Mouse (Mus musculus): Measurements from ENCODE around the gene Cyth4. TPM values are rescaled to one million over a fixed set of nuclear protein-coding genes. Genes with fewer than 3 reads are reported as not detected.

Gene Cyth4
- polyA plus RNA-seq, 1 experiment from 2014 or later, result 13.5 TPM

GRCm38 (mm10) chr15:78590785-78591184, 6.1 kb upstream of the Cyth4 start:
- 65% methylated on average over 6 of the region's 6 CpGs for WGBS (ENCODE audit: insufficient replicate concordance)
- no peak for ATAC-seq (ENCODE audit: low read depth)
- no peaks in the 10 kb centered on the region for H3K9me3 ChIP-seq (replicated peaks; ENCODE audit: control insufficient read depth, low read length)

GRCm38 (mm10) chr15:78591680-78592451, 5.0 kb upstream of the Cyth4 start:
- Histone ChIP-seq H3K9ac (ENCODE audit: low read depth, low read length) (no peak overlapping the region), H3K9me3 (replicated peaks; ENCODE audit: control insufficient read depth, low read length) (no peaks in the 10 kb centered on the region)

More at GRCm38 (mm10) chr15:78590785-78591184, 6.1 kb upstream of the Cyth4 start:
- H3K27ac ChIP-seq (ENCODE audit: low read length), result no peak overlapping the region
- H3K4me2 ChIP-seq (ENCODE audit: low read depth, low read length), result no peak overlapping the region
- H3K9ac ChIP-seq (ENCODE audit: low read depth, low read length), result no peak overlapping the region
- no peak overlapping the region for H3K4me3 ChIP-seq (ENCODE audit: low read depth, low read length)
- H3K36me3 ChIP-seq (ENCODE audit: control insufficient read depth, insufficient read depth), result no peaks in the 10 kb centered on the region
- H3K4me1 ChIP-seq (ENCODE audit: control insufficient read depth, low read depth, low read length), result peaks cover 5% of the 10 kb centered on the region
- no peaks in the 10 kb centered on the region for H3K27me3 ChIP-seq (ENCODE audit: control insufficient read depth, insufficient read depth, low read depth, low read length)

GRCm38 (mm10) chr15:78592452-78592968, 4.3 kb upstream of the Cyth4 start:
- Histone ChIP-seq H3K9ac (ENCODE audit: low read depth, low read length) (no peak overlapping the region), H3K9me3 (replicated peaks; ENCODE audit: control insufficient read depth, low read length) (no peaks in the 10 kb centered on the region), H3K36me3 (ENCODE audit: control insufficient read depth, insufficient read depth) (no peaks in the 10 kb centered on the region), H3K4me1 (ENCODE audit: control insufficient read depth, low read depth, low read length) (peaks cover 4% of the 10 kb centered on the region), H3K4me3 (ENCODE audit: low read depth, low read length) (no peak overlapping the region), H3K27me3 (ENCODE audit: control insufficient read depth, insufficient read depth, low read depth, low read length) (no peaks in the 10 kb centered on the region), H3K4me2 (ENCODE audit: low read depth, low read length) (no peak overlapping the region), H3K27ac (ENCODE audit: low read length) (no peak overlapping the region; the same call in 1 of the 2 replicates)
- 67% methylated on average over 14 of the region's 14 CpGs for WGBS (ENCODE audit: insufficient replicate concordance)
- ATAC-seq (ENCODE audit: low read depth), result no peak

More at GRCm38 (mm10) chr15:78591680-78592451, 5.0 kb upstream of the Cyth4 start:
- Histone ChIP-seq H3K4me1 (ENCODE audit: control insufficient read depth, low read depth, low read length) (peaks cover 5% of the 10 kb centered on the region), H3K4me2 (ENCODE audit: low read depth, low read length) (no peak overlapping the region), H3K4me3 (ENCODE audit: low read depth, low read length) (no peak overlapping the region), H3K27ac (ENCODE audit: low read length) (no peak overlapping the region; the same call in 1 of the 2 replicates), H3K27me3 (ENCODE audit: control insufficient read depth, insufficient read depth, low read depth, low read length) (no peaks in the 10 kb centered on the region), H3K36me3 (ENCODE audit: control insufficient read depth, insufficient read depth) (no peaks in the 10 kb centered on the region)
- 36% methylated on average over 15 of the region's 15 CpGs for WGBS (ENCODE audit: insufficient replicate concordance)
- ATAC-seq (ENCODE audit: low read depth), result no peak

GRCm38 (mm10) chr15:78593896-78594425, 2.9 kb upstream of the Cyth4 start:
- Histone ChIP-seq H3K4me1 (ENCODE audit: control insufficient read depth, low read depth, low read length) (no peaks in the 10 kb centered on the region), H3K36me3 (ENCODE audit: control insufficient read depth, insufficient read depth) (no peaks in the 10 kb centered on the region), H3K27me3 (ENCODE audit: control insufficient read depth, insufficient read depth, low read depth, low read length) (no peaks in the 10 kb centered on the region), H3K4me3 (ENCODE audit: low read depth, low read length) (no peak overlapping the region), H3K4me2 (ENCODE audit: low read depth, low read length) (no peak overlapping the region), H3K27ac (ENCODE audit: low read length) (no peak overlapping the region), H3K9me3 (replicated peaks; ENCODE audit: control insufficient read depth, low read length) (no peaks in the 10 kb centered on the region), H3K9ac (ENCODE audit: low read depth, low read length) (no peak overlapping the region)
- no peak for ATAC-seq (ENCODE audit: low read depth)
- WGBS (ENCODE audit: insufficient replicate concordance), result 60% methylated on average over 7 of the region's 7 CpGs

- Histone ChIP-seq H3K27me3 (ENCODE audit: control insufficient read depth, insufficient read depth, low read depth, low read length) (no peaks in the 10 kb centered on the region), H3K4me3 (ENCODE audit: low read depth, low read length) (no peak overlapping the region), H3K27ac (ENCODE audit: low read length) (no peak overlapping the region), H3K9me3 (replicated peaks; ENCODE audit: control insufficient read depth, low read length) (no peaks in the 10 kb centered on the region), H3K9ac (ENCODE audit: low read depth, low read length) (no peak overlapping the region), H3K4me2 (ENCODE audit: low read depth, low read length) (no peak overlapping the region), H3K36me3 (ENCODE audit: control insufficient read depth, insufficient read depth) (no peaks in the 10 kb centered on the region), H3K4me1 (ENCODE audit: control insufficient read depth, low read depth, low read length) (no peaks in the 10 kb centered on the region)
- no peak for ATAC-seq (ENCODE audit: low read depth)
- 55% methylated on average over 2 of the region's 2 CpGs for WGBS (ENCODE audit: insufficient replicate concordance)
These were observed 2.0 kb upstream of the Cyth4 start for GRCm38 (mm10) chr15:78594831-78595230.

GRCm38 (mm10) chr15:78595468-78595867, 1.4 kb upstream of the Cyth4 start:
- H3K9me3 ChIP-seq (replicated peaks; ENCODE audit: control insufficient read depth, low read length), result no peaks in the 10 kb centered on the region
- no peak overlapping the region for H3K4me3 ChIP-seq (ENCODE audit: low read depth, low read length)
- no peak overlapping the region for H3K9ac ChIP-seq (ENCODE audit: low read depth, low read length)
- H3K4me2 ChIP-seq (ENCODE audit: low read depth, low read length), result no peak overlapping the region
- H3K36me3 ChIP-seq (ENCODE audit: control insufficient read depth, insufficient read depth), result no peaks in the 10 kb centered on the region
- no peak overlapping the region for H3K27ac ChIP-seq (ENCODE audit: low read length)
- no peaks in the 10 kb centered on the region for H3K4me1 ChIP-seq (ENCODE audit: control insufficient read depth, low read depth, low read length)
- 58% methylated on average over 5 of the region's 5 CpGs for WGBS (ENCODE audit: insufficient replicate concordance)
- ATAC-seq (ENCODE audit: low read depth), result no peak
- no peaks in the 10 kb centered on the region for H3K27me3 ChIP-seq (ENCODE audit: control insufficient read depth, insufficient read depth, low read depth, low read length)

- H3K9me3 ChIP-seq (replicated peaks; ENCODE audit: control insufficient read depth, low read length), result no peaks in the 10 kb centered on the region
- no peak overlapping the region for H3K9ac ChIP-seq (ENCODE audit: low read depth, low read length)
- no peak overlapping the region for H3K4me3 ChIP-seq (ENCODE audit: low read depth, low read length)
- ATAC-seq (ENCODE audit: low read depth), result no peak
- H3K27me3 ChIP-seq (ENCODE audit: control insufficient read depth, insufficient read depth, low read depth, low read length), result no peaks in the 10 kb centered on the region
- H3K4me1 ChIP-seq (ENCODE audit: control insufficient read depth, low read depth, low read length), result no peaks in the 10 kb centered on the region
- WGBS (ENCODE audit: insufficient replicate concordance), result 23% methylated on average over 6 of the region's 6 CpGs
- no peak overlapping the region for H3K27ac ChIP-seq (ENCODE audit: low read length)
- H3K36me3 ChIP-seq (ENCODE audit: control insufficient read depth, insufficient read depth), result no peaks in the 10 kb centered on the region
- H3K4me2 ChIP-seq (ENCODE audit: low read depth, low read length), result 0 out of 2 replicates have a peak overlapping the region, but pooled peaks have one; percentile 27
These were observed 343 bp upstream of the Cyth4 start for GRCm38 (mm10) chr15:78596504-78596903.

- Histone ChIP-seq H3K27ac (ENCODE audit: low read length) (peak overlapping the region; percentile 75; the same call in 1 of the 2 replicates), H3K27me3 (ENCODE audit: control insufficient read depth, insufficient read depth, low read depth, low read length) (no peaks in the 10 kb centered on the region), H3K9ac (ENCODE audit: low read depth, low read length) (no peak overlapping the region), H3K36me3 (ENCODE audit: control insufficient read depth, insufficient read depth) (no peaks in the 10 kb centered on the region), H3K9me3 (replicated peaks; ENCODE audit: control insufficient read depth, low read length) (no peaks in the 10 kb centered on the region), H3K4me3 (ENCODE audit: low read depth, low read length) (peak overlapping the region; percentile 46), H3K4me2 (ENCODE audit: low read depth, low read length) (0 out of 2 replicates have a peak overlapping the region, but pooled peaks have one; percentile 23), H3K4me1 (ENCODE audit: control insufficient read depth, low read depth, low read length) (no peaks in the 10 kb centered on the region)
- 6% methylated on average over 4 of the region's 4 CpGs for WGBS (ENCODE audit: insufficient replicate concordance)
- ATAC-seq (ENCODE audit: low read depth), result peak; percentile 17; the same call in 1 of the 2 replicates
These were observed 882 bp downstream of the Cyth4 start for GRCm38 (mm10) chr15:78597729-78598128.

GRCm38 (mm10) chr15:78599124-78599523, 2.3 kb downstream of the Cyth4 start:
- no peak overlapping the region for H3K27ac ChIP-seq (ENCODE audit: low read length)
- ATAC-seq (ENCODE audit: low read depth), result no peak

More at GRCm38 (mm10) chr15:78599124-78599523, 2.3 kb downstream of the Cyth4 start:
- no peaks in the 10 kb centered on the region for H3K9me3 ChIP-seq (replicated peaks; ENCODE audit: control insufficient read depth, low read length)
- WGBS (ENCODE audit: insufficient replicate concordance), result 45% methylated on average over 6 of the region's 6 CpGs
- no peaks in the 10 kb centered on the region for H3K36me3 ChIP-seq (ENCODE audit: control insufficient read depth, insufficient read depth)
- no peak overlapping the region for H3K4me2 ChIP-seq (ENCODE audit: low read depth, low read length)
- H3K27me3 ChIP-seq (ENCODE audit: control insufficient read depth, insufficient read depth, low read depth, low read length), result no peaks in the 10 kb centered on the region
- H3K4me1 ChIP-seq (ENCODE audit: control insufficient read depth, low read depth, low read length), result no peaks in the 10 kb centered on the region
- H3K4me3 ChIP-seq (ENCODE audit: low read depth, low read length), result no peak overlapping the region; the same call in 1 of the 2 replicates
- no peak overlapping the region for H3K9ac ChIP-seq (ENCODE audit: low read depth, low read length)
